Mouse (Mus musculus) fat pad, adult 2 months (tissue): Measurements from ENCODE around the gene Agpat1.

Source experiments
- DNase-seq: peaks from one replicate; pipeline ENCODE4 v3.0.0-alpha.2; 2011; ENCODE audit warnings: low read depth, low spot score; ENCODE audit errors: extremely low read depth

Agpat1 gene

DNA sequence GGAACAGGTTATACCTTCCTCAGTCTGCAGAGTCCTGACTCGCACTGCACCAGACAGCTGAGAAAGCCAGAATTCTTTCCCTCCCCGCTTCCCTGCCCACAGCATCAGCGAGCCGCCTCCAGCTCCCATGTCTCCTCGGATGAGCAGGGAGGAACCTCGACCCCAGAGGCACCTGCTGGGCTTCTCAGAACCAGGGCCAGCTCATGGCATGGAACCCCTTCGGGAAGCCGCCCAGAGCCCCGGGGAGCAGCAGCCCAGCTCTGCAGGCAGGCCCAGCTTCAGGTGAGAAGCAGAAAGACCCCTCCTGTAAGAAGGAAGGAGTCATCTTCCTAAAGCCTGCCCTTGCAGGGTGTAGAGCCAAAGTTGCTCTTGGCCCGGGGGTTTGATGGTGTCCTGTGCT lies 48.5 kb downstream of the Agpat1 start:
- DNase-seq = no peak

- DNase-seq = no peak
Measured at GRCm38 (mm10) chr17:34652985-34653384, 48.9 kb downstream of the Agpat1 start.

DNA sequence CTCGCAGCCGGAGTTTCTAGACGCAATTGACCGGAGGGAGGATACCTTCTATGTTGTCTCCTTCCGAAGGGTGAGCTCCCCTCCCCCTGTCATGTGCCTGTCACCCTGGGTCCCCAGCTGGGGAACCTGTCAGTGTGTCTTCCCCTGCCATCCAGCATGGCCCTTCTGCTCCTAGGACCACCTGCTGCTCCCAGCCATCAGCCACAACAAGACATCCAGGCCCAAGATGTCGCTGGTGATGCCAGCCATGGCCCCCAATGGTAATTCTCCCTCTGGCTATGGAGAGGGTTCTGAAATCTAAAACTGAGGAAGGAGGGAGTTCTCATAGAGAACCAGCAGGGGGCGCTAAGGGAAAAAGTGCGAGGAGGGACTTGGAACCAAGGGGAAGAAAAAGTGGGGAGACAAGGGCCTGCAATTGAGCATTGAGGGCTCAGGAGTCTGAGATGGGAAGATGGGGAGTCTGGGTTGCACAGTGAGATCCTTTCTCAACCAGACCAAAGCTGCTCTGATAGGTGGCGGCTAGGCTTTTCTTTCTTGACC lies 49.8 kb downstream of the Agpat1 start:
- no peak for DNase-seq

DNA sequence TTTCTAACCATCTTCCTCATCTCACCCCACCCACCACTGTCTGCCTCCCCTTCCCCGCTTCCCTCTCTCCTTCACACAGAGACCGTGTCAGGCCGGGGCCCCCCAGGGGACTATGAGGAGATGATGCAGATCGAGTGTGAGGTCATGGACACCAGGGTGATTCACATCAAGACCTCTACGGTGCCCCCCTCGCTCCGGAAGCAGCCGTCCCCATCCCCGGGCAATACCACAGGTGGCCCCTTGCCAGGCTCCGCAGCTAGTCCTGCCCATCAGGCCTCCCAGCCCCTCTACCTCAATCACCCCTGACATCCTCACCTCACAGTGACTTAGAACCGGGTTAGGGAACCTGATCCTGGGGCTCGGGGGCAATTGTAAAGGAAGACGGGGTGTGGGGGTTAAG lies 50.3 kb downstream of the Agpat1 start:
- DNase-seq = no peak

DNA sequence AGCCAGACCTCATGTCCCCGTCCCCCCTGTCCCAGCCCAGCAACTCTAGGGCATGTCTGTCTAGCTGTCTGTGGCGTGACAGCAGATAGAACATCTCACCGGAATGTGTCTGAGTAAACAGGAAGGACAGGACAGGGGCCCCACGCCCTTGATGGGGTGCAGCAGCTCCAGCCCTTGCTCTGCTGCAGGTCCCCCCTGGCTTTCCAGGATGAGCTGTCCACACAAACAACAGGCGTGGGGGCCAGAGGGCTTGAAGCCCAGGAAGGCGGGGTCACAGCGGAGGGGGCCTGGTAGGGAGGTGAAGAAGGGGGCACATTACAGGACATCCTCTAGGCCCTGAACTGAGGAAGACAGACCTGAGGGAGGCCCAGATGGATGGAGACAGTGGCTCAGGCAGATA lies 51.1 kb downstream of the Agpat1 start:
- no peak for DNase-seq

GRCm38 (mm10) chr17:34655581-34655991 lies 51.5 kb downstream of the Agpat1 start:
- DNase-seq = no peak

GRCm38 (mm10) chr17:34656666-34657065 lies 52.6 kb downstream of the Agpat1 start:
- DNase-seq = no peak

DNA sequence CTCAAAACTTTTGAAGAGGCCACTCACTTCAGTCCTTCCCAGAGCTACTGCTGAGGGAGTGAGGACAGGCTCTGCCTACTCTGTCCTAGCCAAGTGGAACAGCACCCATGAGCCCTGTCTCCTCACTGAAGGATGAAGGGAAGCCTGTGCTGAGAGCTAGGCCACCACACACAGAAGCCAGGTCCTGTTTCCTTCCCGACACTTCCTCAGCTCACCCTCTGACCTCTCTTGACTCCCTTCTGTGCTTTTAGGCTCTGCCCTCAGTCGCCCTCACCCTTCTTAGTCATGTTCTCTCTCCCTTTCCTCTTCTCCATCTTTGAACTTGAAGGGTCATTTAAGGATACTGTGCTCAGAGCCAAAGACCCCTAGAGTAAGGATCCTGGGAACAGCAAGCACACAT lies 53.2 kb downstream of the Agpat1 start:
- no peak for DNase-seq

DNA sequence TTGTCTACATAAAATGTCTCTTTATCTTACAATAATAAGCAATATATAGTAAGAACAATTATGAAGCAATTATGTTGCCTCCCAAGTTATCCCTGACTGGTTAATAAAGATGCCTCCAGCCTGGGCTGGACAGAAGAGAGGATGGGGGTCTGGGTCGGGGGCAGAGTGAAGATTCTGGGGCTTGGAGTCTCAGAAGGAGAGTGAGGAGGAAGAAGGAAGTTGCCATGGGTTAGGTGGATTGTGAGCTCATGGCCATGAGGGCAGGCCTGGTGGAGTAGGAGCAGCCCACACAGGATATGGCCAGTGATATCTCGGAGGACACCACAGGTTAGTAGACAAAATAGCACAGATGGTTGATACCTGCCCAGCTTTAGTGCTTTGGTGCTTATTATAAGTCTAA lies 54.1 kb downstream of the Agpat1 start:
- DNase-seq = no peak

DNA sequence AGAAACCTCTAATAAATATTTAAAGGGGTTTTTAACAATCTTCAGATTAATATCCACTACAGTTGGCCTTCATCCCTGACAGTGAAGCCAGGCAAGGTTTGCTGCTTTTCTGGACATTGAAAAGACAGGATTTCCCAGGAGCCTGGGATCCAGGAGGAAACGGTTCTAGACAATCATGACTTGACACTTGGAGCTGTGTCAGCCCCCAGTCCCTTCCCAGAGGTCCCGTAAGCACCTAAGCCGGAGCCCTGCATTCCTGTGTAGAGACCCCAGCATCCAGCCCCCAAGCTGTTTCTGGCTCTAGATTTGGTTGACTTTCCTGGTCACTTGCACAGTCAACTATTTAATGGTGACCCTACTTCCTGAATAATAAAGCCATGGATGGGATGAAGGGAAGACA lies 54.5 kb downstream of the Agpat1 start:
- DNase-seq = no peak

- no peak for DNase-seq
Measured at GRCm38 (mm10) chr17:34659181-34659896, 55.3 kb downstream of the Agpat1 start.

DNA sequence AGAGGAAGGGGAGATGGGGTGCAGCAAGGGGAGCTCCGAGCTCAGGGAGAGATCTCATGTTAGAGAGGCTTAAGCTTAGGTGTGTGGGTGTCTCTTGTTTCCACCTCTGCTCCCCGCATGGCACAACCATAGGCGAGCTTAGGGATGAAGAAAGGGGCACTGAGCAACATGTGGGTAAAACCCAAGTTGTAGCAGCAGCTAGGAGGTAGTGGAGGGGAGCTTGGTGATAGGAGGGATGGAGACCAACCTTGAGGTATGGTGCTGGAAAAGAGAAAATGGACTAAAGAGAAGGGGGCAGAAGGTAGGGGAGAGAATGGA lies 55.8 kb downstream of the Agpat1 start:
- no peak for DNase-seq

DNA sequence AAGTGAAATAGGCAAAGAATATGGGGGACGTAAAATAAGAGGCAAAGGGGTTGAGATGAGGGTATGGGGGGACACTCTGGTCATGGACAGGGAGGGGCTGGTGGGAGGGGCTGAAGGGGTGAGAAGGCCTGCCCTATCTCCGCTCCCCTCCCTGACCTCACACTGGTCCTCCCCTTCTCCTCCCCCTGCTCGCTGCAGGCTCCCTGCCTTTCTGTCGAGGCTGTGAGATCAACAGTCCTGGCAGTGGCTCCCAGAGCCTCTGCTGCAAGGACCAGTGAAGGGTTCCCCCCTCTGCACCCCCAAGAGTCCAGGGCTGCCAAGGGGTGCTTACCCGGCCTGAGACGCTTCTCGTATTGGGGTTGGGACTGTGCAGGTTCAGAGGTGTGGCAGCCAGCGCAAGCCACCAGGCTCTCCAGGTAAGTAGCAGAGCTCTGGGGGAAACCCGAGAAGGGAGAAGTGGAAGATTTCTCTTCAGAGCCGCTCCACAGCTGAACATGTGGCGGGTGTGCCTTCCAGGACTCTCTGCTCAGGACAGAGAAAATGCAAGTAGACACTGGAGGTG lies 56.3 kb downstream of the Agpat1 start:
- DNase-seq = no peak

DNA sequence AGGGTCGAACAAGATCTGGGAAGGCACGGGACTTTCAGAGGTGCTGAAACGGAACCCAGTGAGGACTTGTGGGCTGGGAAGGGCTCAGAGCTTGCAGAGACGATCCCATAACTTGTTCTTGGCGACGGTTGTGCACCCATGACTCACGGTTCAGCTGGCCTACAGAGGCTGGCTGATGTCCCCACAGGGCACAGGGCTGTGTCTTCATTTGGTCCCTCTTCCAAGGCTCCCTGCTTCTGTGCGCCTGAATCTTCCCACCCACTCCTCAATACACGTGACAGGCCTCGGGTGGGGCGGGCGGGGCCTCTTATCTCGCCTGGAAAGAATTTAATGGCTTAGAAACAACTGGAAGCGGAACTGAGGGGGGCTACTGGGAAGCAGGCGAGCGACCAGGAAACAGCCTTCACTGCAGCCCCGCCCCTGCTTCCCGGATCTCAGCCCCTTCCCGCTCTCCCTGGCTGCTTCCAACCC lies 57.1 kb downstream of the Agpat1 start:
- no peak for DNase-seq

GRCm38 (mm10) chr17:34662468-34662867 lies 58.4 kb downstream of the Agpat1 start:
- no peak for DNase-seq

DNA sequence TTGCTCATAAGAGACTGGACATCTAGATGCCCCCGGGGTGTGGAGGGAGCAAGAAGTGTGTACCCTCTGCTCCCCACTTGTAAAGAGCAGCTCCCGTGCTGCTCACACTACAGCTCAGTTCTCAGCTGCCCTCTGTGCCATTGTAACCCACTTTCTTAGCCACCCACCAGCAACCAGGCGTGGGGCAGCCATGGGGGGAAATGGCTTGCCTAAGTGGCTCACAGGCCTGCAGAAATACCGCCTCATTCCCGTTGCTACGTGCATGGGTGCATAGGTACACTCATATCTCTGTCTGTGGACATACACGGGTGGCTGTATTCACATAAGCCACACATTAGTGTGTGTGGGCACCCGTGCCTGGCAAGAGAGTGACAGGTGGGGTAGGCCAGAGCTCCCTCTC lies 58.9 kb downstream of the Agpat1 start:
- no peak for DNase-seq
